Mouse (Mus musculus) midbrain, postnatal 0 days (tissue): ENCODE data around the gene Mrc1. TPM values are rescaled to one million over a fixed set of nuclear protein-coding genes. Genes with fewer than 3 reads are reported as not detected.
"Not testable (repeated sequence)": the region's sequence is repeated elsewhere in the genome, so short reads cannot be mapped to it uniquely, and the experiment has no call there.

Experiments
- ATAC-seq: fragments of 200-750 bp; cut with Nextera tagmentation; 2 replicates; pipeline ENCODE4 v1.8.0; 2017; ENCODE audit warnings: moderate number of reproducible peaks, mild to moderate bottlenecking, moderate TSS enrichment, moderate library complexity; ENCODE audit not compliant: low FRiP score
- DNase-seq: peaks from one replicate; pipeline ENCODE4 v3.0.0-alpha.2; 2015; ENCODE audit warnings: low spot score
- H3K27ac ChIP-seq: fragments of 300-500 bp; sonication (generic); 2 replicates; pipeline ENCODE4 v1.5.1; 2014; ENCODE audit warnings: low read depth, mild to moderate bottlenecking, low read length, mixed read lengths
- H3K27me3 ChIP-seq: fragments of 300-500 bp; sonication (generic); 2 replicates; pipeline ENCODE4 v1.6.1; 2014; ENCODE audit warnings: low read length, control low read depth, mixed read lengths; ENCODE audit not compliant: insufficient read depth
- H3K36me3 ChIP-seq: fragments of 300-500 bp; sonication (generic); 2 replicates; pipeline ENCODE4 v1.6.1; 2014; ENCODE audit warnings: low read length, control low read depth, mixed read lengths; ENCODE audit not compliant: insufficient read depth
- H3K4me1 ChIP-seq: fragments of 300-500 bp; sonication (generic); 2 replicates; pipeline ENCODE4 v1.6.1; 2014; ENCODE audit warnings: mild to moderate bottlenecking, control low read depth, antibody characterized with exemption, low read length, mixed read lengths; ENCODE audit not compliant: insufficient read depth
- H3K4me2 ChIP-seq: fragments of 300-500 bp; sonication (generic); 2 replicates; pipeline ENCODE4 v1.6.1; 2014; ENCODE audit warnings: low read depth, mild to moderate bottlenecking, low read length, mixed read lengths; ENCODE audit not compliant: poor library complexity, severe bottlenecking
- H3K4me3 ChIP-seq: fragments of 300-500 bp; sonication (generic); 2 replicates; pipeline ENCODE4 v1.5.1; 2014; ENCODE audit warnings: low read depth, mild to moderate bottlenecking, low read length, moderate library complexity
- H3K9ac ChIP-seq: fragments of 300-500 bp; sonication (generic); replicated peaks from 2 replicates; pipeline ENCODE4 v1.6.1; 2014; ENCODE audit warnings: mild to moderate bottlenecking, low read length, moderate library complexity, mixed read lengths; ENCODE audit not compliant: poor library complexity, severe bottlenecking
- H3K9me3 ChIP-seq: fragments of 300-500 bp; sonication (generic); 2 replicates; pipeline ENCODE4 v1.6.1; 2016; ENCODE audit warnings: low read length, control low read depth
- CTCF ChIP-seq: IDR thresholded peaks from 2 replicates; pipeline ENCODE4 v1.5.1; 2016; ENCODE audit warnings: antibody characterized with exemption, mild to moderate bottlenecking
- WGBS: fragments of 180-500 bp; shearing (Covaris S2); extraction: QIAGEN DNeasy Blood & Tissue Kit; methylation state at CpG from one replicate; pipeline ENCODE4 v1.1.7; 2014; 5-methylcytosine and 5-hydroxymethylcytosine counted together
- polyA plus RNA-seq: library from polyadenylated mRNA; unstranded; fragments of >200 nt; fragmentation: Nextera tagmentation; extraction: Ambion mirVana; gene quantifications from 2 replicates; pipeline ENCODE4 v1.2.1, GENCODE M21; 2015
- total RNA-seq: library from RNA; depleted of rRNA; stranded (reverse); fragments of >200 nt; gene quantifications from 2 replicates; pipeline ENCODE4 v1.2.3, GENCODE M21; 2014

Mrc1 gene
- total and polyA plus RNA-seq, 2 experiments from 2014 or later: 4.1 to 11.0 TPM

GRCm38 (mm10) chr2:14199621-14200020 lies 29.6 kb upstream of the Mrc1 start:
- WGBS: 50% methylated on average over 2 of the region's 2 CpGs
- ATAC-seq: no peak

DNA sequence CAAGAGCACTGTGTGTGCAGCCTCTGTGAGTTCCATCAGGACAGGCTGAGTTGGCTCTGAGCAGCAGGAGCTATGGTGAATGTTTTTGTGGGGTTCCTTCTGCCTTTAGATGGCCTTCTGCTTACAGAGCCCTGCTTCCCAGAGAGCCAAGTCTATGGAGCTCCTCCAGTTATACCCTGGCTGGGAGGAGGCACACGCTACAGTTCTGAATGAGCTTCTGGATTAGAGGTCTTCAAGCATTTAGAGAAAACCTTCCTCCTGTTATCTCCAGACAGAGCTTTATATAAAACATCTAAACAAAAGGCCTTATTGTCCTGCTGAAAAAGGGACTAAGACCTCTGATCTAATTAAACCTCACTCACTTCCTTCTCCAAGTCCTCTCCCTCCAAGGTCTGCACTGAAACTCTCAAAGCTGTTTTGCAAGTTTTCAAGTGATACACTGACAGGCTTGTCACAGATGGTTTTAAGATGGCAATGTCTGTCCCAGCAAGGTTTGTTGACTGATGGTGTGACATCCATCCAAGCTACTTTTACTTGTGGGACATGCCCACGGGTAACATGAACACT lies 28.2 kb upstream of the Mrc1 start:
- not testable (repeated sequence) for DNase-seq, H3K4me3 ChIP-seq, H3K27ac ChIP-seq, H3K27me3 ChIP-seq, H3K36me3 ChIP-seq, H3K4me1 ChIP-seq, H3K9me3 ChIP-seq, ATAC-seq, H3K4me2 ChIP-seq, H3K9ac ChIP-seq
- WGBS: no CpG with 5 or more reads among the region's 2 CpGs

More at GRCm38 (mm10) chr2:14199621-14200020, 29.6 kb upstream of the Mrc1 start:
- Histone ChIP-seq H3K27me3 (no peaks in the 10 kb centered on the region), H3K4me3 (no peak overlapping the region), H3K9ac (no peak overlapping the region), H3K4me1 (no peaks in the 10 kb centered on the region), H3K27ac (no peak overlapping the region), H3K4me2 (no peak overlapping the region), H3K9me3 (no peaks in the 10 kb centered on the region), H3K36me3 (no peaks in the 10 kb centered on the region)
- peak; percentile 2 for DNase-seq
- TF ChIP-seq CTCF: no peak

DNA sequence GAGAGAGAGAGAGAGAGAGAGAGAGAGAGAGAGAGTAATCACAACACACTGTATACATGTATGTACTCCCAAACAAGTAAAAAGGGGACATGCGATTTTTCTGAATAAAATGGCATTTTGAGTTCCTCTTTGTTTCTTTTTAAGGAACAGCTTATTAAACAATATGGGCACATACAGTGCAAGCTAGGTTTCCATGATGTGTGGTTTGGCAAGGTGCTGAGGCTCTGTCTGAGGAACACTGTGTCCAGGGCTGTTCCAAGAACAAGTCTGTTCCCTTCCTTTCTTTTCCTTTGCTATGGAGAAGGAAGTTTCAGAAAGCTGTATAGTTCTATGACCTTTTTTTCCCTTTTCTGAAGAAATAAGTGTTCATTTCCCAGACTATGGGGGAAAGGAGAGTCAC lies 24.9 kb upstream of the Mrc1 start:
- Histone ChIP-seq H3K9ac (no peak overlapping the region), H3K9me3 (no peaks in the 10 kb centered on the region), H3K36me3 (no peaks in the 10 kb centered on the region), H3K4me3 (no peak overlapping the region), H3K27me3 (no peaks in the 10 kb centered on the region), H3K4me2 (no peak overlapping the region), H3K4me1 (no peaks in the 10 kb centered on the region), H3K27ac (no peak overlapping the region)
- TF ChIP-seq CTCF: no peak
- WGBS: 93% methylated on average over 1 of the region's 1 CpGs
- ATAC-seq: no peak
- DNase-seq: no peak

DNA sequence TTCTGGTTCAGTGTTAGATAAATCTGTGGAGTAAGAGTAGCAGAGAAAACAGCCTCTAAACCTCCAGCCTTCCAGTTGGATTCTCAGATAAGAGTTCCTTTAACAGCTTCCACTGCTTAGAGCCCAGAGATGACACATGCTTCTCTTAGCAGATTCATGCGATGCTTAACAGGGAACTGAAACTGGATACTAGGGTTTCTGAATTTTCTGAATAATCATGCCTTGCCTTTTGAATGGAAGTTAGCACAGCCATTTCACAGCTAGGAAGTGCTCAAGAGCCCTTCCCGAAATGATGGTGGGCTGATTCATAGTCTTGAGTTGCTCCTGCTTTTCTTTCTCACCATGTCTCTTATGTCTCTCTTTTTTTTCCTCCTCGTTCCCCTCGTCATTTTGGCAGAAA lies 22.4 kb upstream of the Mrc1 start:
- Histone ChIP-seq H3K27me3 (no peaks in the 10 kb centered on the region), H3K4me2 (no peak overlapping the region), H3K4me3 (no peak overlapping the region), H3K27ac (no peak overlapping the region), H3K9ac (no peak overlapping the region), H3K4me1 (no peaks in the 10 kb centered on the region), H3K36me3 (no peaks in the 10 kb centered on the region), H3K9me3 (no peaks in the 10 kb centered on the region)
- DNase-seq: no peak
- no peak for ATAC-seq
- no peak for TF ChIP-seq CTCF
- WGBS: 90% methylated on average over 4 of the region's 4 CpGs

DNA sequence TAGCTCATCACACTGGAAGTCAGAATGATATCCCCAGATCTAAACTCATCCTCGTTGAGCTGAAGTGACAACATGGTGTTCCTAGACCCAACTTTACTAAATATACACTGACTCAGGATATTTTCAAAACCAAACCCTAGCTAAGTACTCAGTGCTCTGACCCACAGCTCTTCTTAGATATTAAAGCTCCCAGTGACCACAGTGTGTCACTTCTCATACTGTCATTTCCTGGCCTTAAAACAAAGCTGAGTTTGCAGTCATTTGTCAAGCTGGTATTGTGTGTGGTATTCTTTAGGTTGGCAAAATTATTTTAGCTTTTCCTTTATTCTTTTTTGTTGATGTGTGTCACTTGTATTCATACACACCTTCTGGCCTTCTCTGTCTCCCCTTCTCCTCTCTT lies 18.5 kb upstream of the Mrc1 start:
- Histone ChIP-seq H3K27ac (no peak overlapping the region), H3K4me2 (no peak overlapping the region), H3K27me3 (no peaks in the 10 kb centered on the region), H3K4me1 (no peaks in the 10 kb centered on the region), H3K9me3 (no peaks in the 10 kb centered on the region), H3K4me3 (no peak overlapping the region), H3K36me3 (no peaks in the 10 kb centered on the region), H3K9ac (no peak overlapping the region)
- WGBS: 81% methylated on average over 1 of the region's 1 CpGs
- DNase-seq (no peak), ATAC-seq (no peak)
- no peak for TF ChIP-seq CTCF

DNA sequence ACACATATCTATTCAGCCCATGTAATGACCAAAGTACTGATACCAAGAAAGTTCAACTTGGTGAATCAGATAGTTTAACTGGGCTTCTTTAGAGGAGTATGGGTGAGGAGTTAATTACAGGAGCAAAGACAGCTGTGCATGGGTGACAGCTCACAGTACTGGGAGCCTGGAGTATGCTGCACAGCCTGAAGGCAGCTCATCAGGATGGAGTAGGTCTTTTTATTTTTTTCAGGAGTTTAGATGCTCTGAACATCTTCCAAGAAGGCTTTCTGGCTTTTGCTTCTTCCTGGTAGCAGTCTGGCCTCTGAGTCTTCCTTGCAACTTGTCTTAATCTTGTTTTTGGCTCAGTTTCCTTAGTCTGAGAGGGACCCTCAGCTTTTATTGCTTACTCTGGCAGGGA lies 17.6 kb upstream of the Mrc1 start:
- H3K4me1 ChIP-seq: no peaks in the 10 kb centered on the region
- H3K36me3 ChIP-seq: no peaks in the 10 kb centered on the region
- TF ChIP-seq CTCF: no peak
- DNase-seq (no peak), ATAC-seq (no peak)
- no peak overlapping the region for H3K27ac ChIP-seq
- H3K27me3 ChIP-seq: no peaks in the 10 kb centered on the region
- H3K4me2 ChIP-seq: no peak overlapping the region
- H3K4me3 ChIP-seq: no peak overlapping the region
- H3K9ac ChIP-seq: no peak overlapping the region
- no peaks in the 10 kb centered on the region for H3K9me3 ChIP-seq
